Mouse (Mus musculus) spleen, adult 2 months (tissue): ENCODE data around the gene Apc2. TPM values are rescaled to one million over a fixed set of nuclear protein-coding genes. Genes with fewer than 3 reads are reported as not detected.

ENCODE experiments used
- DNase-seq, 2 experiments: peaks; one replicate each; pipeline versions ENCODE4 v3.0.0 to v3.0.0-alpha.2; 2012 to 2021; ENCODE audit warnings: low spot score in 2 of 2, low read depth in 1 of 2
- H3K27ac ChIP-seq: fragments of 200-500 bp; 2 replicates; pipeline ENCODE4 v1.5.1; 2012; ENCODE audit warnings: low read length, inconsistent platforms; ENCODE audit not compliant: insufficient read depth
- H3K27me3 ChIP-seq: fragments of 200-500 bp; 2 replicates; pipeline ENCODE4 v1.6.1; 2012; ENCODE audit warnings: mild to moderate bottlenecking, moderate library complexity, low read length, inconsistent platforms; ENCODE audit not compliant: control insufficient read depth, insufficient read depth
- H3K36me3 ChIP-seq: fragments of 200-500 bp; 2 replicates; pipeline ENCODE4 v1.6.1; 2012; ENCODE audit warnings: mild to moderate bottlenecking, low read length, inconsistent platforms; ENCODE audit not compliant: control insufficient read depth, insufficient read depth
- H3K4me1 ChIP-seq: fragments of 200-500 bp; 2 replicates; pipeline ENCODE4 v1.6.1; 2011; ENCODE audit warnings: inconsistent platforms; ENCODE audit not compliant: control insufficient read depth, insufficient read depth, insufficient read length
- H3K4me3 ChIP-seq: fragments of 200-500 bp; 2 replicates; pipeline ENCODE4 v1.5.1; 2011; ENCODE audit warnings: mild to moderate bottlenecking, inconsistent platforms; ENCODE audit not compliant: insufficient read depth, insufficient read length; ENCODE audit errors: extremely low read depth
- CTCF ChIP-seq: fragments of 200-500 bp; IDR thresholded peaks from 2 replicates; pipeline ENCODE4 v1.5.1; 2011; ENCODE audit warnings: mild to moderate bottlenecking, inconsistent platforms; ENCODE audit not compliant: insufficient read depth, insufficient read length, insufficient replicate concordance; ENCODE audit errors: extremely low read depth
- POLR2A ChIP-seq: fragments of 200-500 bp; IDR thresholded peaks from 2 replicates; pipeline ENCODE4 v1.6.1; 2011; ENCODE audit warnings: low read depth, low read length, inconsistent platforms
- WGBS: fragments of 180-500 bp; shearing (Covaris S2); methylation state at CpG from one replicate; pipeline ENCODE4 v1.1.7; 2018; 5-methylcytosine and 5-hydroxymethylcytosine counted together
- polyA plus RNA-seq: library from polyadenylated mRNA; depleted of rRNA; stranded (reverse); fragments of >200 nt; gene quantifications from 2 replicates; pipeline ENCODE4 v1.2.3, GENCODE M21; 2012

Gene Apc2
- polyA plus RNA-seq, 1 experiment = 0.68 TPM

DNA sequence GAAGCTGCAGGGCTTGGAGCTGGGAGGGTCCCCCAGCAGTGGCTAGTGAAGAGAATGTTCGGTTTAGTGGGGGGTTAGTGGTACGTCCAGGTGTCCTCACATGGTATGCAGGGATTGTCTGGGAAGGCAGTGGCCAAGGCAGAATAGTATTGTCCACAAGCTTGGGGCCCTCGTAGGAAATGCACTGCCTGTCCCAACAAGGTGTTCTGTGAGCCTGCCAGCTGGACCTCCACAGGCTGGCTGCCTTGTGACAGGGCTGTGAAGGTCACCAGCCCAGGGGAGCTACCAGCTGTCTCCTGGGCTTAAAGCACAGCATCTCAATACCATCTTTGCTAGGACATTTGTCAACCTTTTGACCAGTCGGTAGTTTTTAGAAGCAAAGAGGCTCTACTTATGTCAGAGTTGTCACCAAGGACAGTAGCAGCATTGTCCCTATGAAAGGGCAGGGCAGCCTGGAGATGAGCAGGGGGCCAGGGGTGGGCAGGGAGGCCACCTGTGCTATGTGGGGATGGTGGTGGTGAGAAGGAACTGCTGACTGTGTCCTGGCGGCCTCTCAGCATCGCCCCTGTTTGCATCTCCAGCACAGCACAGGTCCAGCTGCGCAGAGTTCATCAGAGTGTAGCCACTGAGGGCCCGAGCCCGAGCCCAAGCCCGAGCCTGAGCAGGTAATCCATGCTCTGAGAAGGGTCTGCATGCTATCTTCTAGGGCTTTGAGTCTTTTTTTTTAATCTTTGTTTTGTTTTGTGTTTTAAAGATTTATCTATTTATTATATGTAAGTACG lies 43.1 kb upstream of the Apc2 start:
- H3K27me3 ChIP-seq = no peaks in the 10 kb centered on the region
- no peak overlapping the region for H3K4me3 ChIP-seq
- H3K27ac ChIP-seq = no peak overlapping the region
- DNase-seq = no peak
- H3K36me3 ChIP-seq = peaks cover 30% of the 10 kb centered on the region
- H3K4me1 ChIP-seq = peaks cover 4% of the 10 kb centered on the region; the same call in 1 of the 2 replicates
- 94% methylated on average over 11 of the region's 11 CpGs for WGBS
- TF ChIP-seq CTCF (no peak), POLR2A (no peak)

DNA sequence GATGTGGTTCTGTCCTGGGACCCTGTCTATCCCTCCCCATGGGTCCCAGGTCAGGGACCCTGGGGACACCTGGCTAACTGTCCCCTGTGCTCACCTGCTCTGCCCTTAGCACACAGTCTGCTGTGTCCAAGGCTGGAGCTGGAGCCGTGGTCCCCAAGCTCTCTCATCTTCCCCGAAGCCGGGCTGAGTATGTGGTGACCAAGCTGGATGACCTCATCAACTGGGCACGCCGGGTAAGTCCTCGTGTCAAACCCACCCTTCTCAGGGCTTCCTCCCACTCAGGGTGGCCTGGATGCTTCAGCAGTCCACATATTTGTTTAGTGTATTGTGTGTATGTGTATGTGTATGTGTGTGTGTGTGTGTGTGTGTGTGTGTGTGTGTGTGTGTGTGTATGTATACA lies 42.2 kb upstream of the Apc2 start:
- TF ChIP-seq CTCF (no peak), POLR2A (no peak)
- H3K36me3 ChIP-seq = peaks cover 32% of the 10 kb centered on the region

DNA sequence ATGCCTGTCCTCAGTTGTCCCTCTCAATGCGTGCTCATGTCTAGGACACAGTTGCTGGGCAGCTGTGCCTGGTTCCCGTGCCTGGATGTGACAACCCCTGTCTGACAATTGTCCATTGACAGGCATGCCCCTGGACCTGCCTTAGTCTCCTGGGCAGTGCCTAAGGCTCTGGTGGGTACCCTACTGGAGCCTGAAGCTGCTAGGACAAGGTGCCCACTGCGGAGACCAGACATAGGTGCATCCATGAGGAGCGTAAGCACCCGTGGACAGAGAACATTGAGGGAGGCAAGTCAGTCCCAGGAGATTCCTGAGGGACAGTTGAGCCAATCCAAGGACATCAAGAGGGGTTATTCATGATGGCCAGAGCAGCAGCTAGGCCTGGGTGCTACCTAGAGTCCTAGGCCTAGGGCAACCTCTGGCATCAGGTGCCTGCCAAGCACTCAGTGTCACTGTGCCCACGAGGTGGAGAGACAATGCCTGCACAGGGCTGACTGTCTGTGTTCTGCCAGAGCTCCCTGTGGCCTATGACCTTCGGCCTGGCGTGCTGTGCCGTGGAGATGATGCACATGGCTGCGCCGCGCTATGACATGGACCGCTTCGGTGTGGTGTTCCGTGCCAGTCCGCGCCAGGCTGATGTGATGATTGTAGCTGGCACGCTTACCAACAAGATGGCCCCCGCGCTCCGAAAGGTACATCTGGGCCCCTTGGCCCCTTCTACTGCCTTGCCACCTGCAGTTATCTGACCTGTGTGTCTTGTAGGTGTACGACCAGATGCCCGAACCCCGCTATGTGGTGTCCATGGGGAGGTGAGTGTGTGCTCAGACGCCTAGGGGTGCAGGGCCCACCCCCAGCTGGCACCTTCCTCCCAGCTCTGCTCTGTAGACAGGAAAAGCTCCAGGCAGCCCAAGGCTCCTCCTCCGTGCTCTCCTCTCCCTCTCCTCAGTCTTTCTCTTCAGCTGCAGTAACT lies 41.2 kb upstream of the Apc2 start:
- peaks cover 4% of the 10 kb centered on the region; the same call in 1 of the 2 replicates for H3K4me1 ChIP-seq
- H3K36me3 ChIP-seq = peaks cover 32% of the 10 kb centered on the region
- no peaks in the 10 kb centered on the region for H3K27me3 ChIP-seq
- WGBS = 96% methylated on average over 26 of the region's 26 CpGs
- no peak overlapping the region for H3K4me3 ChIP-seq
- no peak for TF ChIP-seq POLR2A
- TF ChIP-seq CTCF = no peak
- H3K27ac ChIP-seq = no peak overlapping the region
- DNase-seq = no peak

More for the DNA sequence above, 42.2 kb upstream of the Apc2 start:
- no peak overlapping the region for H3K27ac ChIP-seq
- no peak overlapping the region for H3K4me3 ChIP-seq
- H3K4me1 ChIP-seq = peaks cover 4% of the 10 kb centered on the region; the same call in 1 of the 2 replicates
- DNase-seq = no peak
- 91% methylated on average over 6 of the region's 6 CpGs for WGBS
- no peaks in the 10 kb centered on the region for H3K27me3 ChIP-seq

DNA sequence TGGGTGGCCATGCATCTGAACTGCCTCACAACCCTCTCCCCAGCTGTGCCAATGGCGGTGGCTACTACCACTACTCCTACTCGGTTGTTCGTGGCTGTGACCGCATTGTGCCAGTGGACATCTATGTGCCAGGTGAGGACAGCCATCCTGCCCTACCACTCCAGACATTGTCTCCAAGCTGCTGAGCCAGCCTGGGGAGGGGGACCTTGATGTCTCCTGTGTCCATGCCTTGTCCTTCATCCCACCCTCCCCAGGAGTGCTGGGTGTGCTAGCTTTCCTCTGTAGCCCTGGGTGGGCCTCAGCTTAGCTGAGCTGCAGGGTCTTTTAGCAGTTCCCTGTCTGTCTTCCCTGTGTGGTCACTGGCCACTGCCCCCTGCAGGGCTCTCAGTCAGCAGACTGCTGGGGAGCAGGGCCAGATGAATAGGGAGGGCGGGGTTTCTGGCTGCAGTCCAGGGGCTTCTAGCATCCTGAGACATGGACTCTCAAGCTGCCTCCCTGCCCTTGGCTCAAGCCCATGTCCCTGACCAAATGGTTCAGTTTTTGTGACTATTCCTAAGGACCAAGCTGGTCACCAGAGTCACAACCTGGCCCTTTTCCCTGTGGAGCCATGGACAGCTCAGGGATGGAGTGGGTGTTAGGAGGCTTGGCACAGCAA lies 39.8 kb upstream of the Apc2 start:
- TF ChIP-seq POLR2A (no peak), CTCF (no peak)
- DNase-seq = no peak
- Histone ChIP-seq H3K4me1 (peaks cover 4% of the 10 kb centered on the region), H3K36me3 (peaks cover 32% of the 10 kb centered on the region), H3K27ac (no peak overlapping the region), H3K27me3 (no peaks in the 10 kb centered on the region), H3K4me3 (no peak overlapping the region)
- 100% methylated on average over 5 of the region's 5 CpGs for WGBS

DNA sequence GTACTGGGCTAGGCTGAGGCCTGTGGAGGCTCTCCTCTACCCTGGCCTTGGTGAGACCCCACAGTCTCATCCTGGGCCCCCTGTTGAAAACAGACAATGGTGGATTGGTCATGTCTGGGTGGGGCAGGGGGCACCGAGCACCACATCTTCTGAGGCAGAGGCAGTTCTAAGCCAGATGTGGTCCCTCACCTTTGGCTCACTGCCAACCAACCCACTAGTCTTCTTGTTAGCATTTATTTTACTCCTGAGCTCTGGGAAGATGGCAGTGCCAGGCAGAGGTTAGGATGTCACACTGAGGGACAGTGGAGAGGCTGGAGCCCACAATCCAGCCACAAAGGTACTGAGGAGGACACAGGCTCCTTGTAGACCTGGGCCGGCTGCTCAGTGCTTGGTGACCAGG lies 37.8 kb upstream of the Apc2 start:
- H3K27ac ChIP-seq = no peak overlapping the region; the same call in 1 of the 2 replicates
- H3K4me3 ChIP-seq = no peak overlapping the region
- H3K27me3 ChIP-seq = no peaks in the 10 kb centered on the region
- DNase-seq = no peak
- peaks cover 30% of the 10 kb centered on the region for H3K36me3 ChIP-seq
- peaks cover 8% of the 10 kb centered on the region for H3K4me1 ChIP-seq
- 74% methylated on average over 2 of the region's 2 CpGs for WGBS
- no peak for TF ChIP-seq POLR2A

DNA sequence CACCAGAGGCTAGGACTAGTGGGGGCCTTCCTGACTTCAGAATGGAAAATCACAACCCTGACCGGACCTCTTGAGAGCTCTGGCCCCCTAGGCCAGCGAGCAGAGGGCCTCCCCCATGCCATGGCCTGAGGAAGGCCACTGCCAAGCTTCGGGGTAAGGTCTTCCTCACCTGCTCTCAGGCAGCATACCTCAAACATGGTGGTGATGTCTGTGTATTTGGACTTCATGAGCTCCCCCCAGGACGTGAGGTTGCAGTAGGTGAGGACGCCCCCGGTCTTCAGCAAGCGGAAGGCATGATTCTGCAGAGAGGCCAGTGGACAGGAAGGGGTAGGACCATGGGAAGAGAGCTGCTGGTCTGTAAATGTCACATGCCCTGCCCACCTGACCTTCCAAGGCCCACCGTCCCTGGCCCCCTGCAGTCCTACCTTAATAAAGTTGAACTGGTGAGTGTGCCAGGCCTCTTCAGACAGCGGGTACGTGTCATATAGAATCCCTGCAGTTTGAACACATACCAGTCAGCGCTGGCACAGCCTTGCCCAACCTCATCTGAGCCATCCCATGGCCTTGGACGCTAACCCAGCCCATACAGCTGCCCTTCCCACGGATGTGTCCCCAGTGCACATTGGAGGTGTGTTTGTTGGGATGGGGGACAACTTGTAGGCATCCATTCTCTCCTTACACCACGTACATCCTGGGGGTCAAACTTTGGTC lies 36.9 kb upstream of the Apc2 start:
- H3K4me1 ChIP-seq = peaks cover 8% of the 10 kb centered on the region

More for the DNA sequence above, 36.9 kb upstream of the Apc2 start:
- DNase-seq = no peak
- no peak overlapping the region for H3K4me3 ChIP-seq
- peaks cover 27% of the 10 kb centered on the region for H3K36me3 ChIP-seq
- 94% methylated on average over 14 of the region's 14 CpGs for WGBS
- no peak overlapping the region for H3K27ac ChIP-seq
- TF ChIP-seq CTCF (no peak), POLR2A (no peak)
- H3K27me3 ChIP-seq = no peaks in the 10 kb centered on the region
